Mouse (Mus musculus): ENCODE measurements around the gene Fam166a.
A peak's percentile ranks its signal among the peaks of the same experiment; 100 is the strongest.

Gene Fam166a

GRCm38 (mm10) chr2:25218445-25218844 lies at the start of gene Fam166a:
Gene Fam166a, plus strand, starts transcription at chr2:25218745.
- no peak for DNase-seq (ENCODE audit: low read depth, low spot score)

DNA sequence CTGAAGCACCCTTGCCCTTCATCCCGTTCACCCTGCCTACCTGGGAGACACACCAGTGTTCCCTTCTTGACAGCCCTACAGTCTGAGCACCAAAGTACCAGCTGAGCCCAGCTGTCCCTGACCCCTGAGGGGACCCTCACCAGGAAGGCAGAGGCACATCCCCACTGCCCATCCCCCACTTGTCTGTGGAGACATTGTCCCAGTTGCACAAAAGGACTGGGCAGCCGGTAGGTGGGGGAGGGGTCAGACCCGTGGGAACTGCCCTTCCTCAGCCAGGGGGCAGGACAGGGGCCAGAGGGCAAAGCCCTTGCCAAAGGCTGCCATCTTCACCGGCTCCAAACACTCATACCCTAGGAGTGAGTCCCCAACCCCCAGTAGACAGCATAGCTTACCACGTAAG lies 48.8 kb upstream of the Fam166a start:
- DNase-seq (ENCODE audit: low read depth, low spot score) = no peak

- no peak for DNase-seq (ENCODE audit: low read depth, low spot score)
Observed at GRCm38 (mm10) chr2:25170326-25171100, 48.0 kb upstream of the Fam166a start.

- DNase-seq (ENCODE audit: low read depth, low spot score) = no peak
Observed at GRCm38 (mm10) chr2:25171101-25171768, 47.3 kb upstream of the Fam166a start.

DNA sequence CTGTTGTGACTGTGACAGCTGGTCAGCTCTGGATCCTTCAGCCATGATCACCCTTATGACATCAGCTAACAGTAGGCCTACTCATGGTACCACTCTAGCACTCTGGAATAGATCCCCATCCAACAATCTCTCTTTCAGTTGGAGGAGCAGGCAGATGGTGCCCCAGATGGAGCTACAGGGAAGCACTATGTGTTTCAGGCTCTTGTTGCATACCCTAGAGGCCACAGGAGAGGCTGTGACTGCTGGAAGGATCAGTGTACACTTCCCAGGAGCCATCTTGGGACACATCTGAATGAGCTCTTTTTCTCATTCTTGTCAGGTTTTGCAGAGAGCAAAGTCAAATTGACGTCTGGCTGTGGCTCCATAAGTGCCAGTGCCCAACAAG lies 46.8 kb upstream of the Fam166a start:
- DNase-seq (ENCODE audit: low read depth, low spot score) = no peak

DNA sequence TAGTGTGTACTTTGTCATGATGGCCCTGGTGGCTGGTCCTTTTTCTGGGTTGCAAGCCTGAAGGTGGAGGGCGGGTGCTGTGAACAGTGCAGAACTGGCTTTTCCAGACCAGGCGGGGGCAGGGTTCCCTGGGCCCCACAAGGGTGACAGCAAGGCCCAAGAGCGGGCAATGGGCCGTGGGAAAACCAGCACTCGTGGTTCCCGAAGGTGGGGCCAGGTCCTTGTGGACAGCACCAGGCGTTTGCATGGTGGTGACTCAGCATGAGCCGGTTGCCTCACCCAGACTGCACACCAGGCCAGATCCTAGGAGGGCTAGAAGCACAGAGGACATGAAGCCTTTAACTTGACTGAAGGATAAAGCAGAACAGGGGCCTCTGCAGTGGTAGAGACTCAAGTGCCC lies 45.9 kb upstream of the Fam166a start:
- no peak for DNase-seq (ENCODE audit: low read depth, low spot score)

DNA sequence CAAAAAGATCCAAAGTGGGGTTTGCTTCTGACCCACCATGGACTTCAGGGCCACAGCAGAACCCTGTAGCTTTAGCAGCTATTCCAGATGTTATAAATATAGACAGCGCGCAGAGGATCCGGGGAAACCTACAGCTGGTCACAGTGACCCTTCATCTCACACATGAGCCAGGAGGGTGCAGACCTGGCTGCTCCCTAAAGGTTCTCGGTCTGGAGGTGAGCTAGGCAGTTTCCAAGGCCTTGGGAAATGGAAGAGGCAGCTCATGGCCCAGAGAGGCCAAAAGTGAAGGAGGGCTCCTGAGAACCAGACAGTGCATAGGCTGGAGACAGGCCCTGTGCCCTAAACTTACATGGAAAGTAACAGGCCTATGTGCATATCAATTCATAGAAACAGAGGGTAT lies 44.7 kb upstream of the Fam166a start:
- DNase-seq (ENCODE audit: low read depth, low spot score) = no peak

- DNase-seq (ENCODE audit: low read depth, low spot score) = no peak
Observed at GRCm38 (mm10) chr2:25174866-25175689, 43.5 kb upstream of the Fam166a start.

DNA sequence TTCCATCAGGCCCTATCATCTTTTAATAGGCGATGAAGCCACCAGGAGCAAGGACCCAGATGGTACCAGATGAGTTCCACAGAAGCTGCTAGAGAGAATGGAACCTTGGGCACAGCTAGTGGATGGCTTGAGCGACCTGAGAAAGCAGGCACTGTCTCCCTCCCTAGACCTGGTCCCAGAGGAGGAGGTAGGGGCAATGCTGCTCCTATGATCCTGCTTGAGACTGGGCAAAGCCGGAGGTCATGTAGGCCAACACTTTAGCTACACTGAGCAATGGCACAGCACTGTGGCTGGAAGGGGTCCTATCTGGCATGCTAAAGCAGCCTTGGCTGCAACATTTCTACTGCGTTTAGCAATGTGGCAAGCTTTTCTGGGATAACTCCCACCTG lies 42.9 kb upstream of the Fam166a start:
- DNase-seq (ENCODE audit: low read depth, low spot score) = no peak

- DNase-seq (ENCODE audit: low read depth, low spot score) = no peak
Observed at GRCm38 (mm10) chr2:25176573-25176972, 42.0 kb upstream of the Fam166a start.

DNA sequence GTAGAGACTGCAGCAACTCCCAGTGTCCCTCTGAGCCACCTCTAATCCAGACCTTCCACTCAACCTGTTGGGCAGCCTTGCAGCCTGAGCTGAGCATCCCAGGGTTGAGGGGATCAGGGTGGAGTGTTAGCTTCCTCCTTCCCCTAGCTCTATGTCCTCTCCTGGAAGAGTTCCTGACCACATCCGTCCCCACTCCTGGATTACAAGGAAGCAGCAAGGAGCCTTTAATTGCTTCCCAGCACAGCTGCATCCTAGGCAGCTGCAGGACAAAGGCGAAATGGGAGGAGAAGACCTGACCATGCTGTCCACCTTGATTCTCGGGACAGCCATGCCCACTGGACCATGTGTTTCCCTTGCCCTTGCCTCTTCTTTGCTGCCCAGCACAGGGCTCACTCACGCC lies 41.5 kb upstream of the Fam166a start:
- DNase-seq (ENCODE audit: low read depth, low spot score) = no peak

DNA sequence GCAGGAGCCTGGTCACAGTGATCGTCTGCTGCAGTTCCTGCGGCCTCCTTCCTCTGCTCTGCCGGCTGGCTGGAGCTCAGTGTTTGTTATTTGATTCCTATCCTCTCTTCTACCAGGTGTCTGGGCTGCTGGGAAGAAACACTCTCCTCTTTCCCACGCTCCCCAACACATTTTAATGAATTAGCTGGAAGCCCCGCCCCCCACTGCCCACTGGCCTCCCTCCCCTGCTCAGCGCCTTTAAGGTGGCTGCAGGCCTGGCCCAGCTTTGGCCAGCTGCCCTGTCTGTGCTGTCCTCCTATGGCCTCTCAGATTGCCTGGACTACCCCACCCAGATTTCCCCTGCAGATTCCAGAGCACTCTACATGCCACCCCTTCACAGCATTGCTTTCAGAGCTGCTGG lies 40.9 kb upstream of the Fam166a start:
- no peak for DNase-seq (ENCODE audit: low read depth, low spot score)

DNA sequence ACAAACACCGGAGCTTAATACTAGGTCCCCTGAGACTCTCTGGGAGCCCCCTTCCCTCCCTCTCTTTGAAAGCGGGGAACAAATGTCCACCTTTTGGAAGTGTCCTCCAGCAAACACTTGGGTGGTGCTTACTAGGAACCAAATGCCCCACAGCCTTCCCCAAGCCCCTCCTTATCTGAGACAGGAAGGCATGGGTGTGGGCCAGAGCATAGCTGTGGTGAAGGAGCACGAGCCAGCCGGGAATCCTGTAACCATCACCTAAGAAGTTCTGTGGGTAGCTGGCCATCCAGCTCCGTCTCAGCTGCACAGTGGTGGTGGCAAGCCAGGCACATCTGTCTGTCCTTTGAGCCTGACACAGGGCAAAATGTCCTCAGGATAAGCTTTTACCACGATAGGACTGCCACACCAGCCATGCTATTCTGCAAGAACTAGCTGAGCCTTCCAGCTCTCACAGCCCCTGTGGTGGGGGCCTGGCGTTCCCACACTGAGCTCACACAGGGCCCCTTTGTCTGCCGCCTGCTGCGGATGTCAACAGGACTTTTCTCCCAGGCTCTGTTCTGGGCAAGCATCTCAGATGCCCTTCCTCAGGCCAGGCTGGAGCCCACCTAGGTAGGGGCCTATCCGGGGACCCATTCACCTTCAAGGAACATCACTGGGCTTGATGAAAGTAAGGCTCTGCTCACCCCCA lies 40.1 kb upstream of the Fam166a start:
- DNase-seq (ENCODE audit: low read depth, low spot score) = no peak

DNA sequence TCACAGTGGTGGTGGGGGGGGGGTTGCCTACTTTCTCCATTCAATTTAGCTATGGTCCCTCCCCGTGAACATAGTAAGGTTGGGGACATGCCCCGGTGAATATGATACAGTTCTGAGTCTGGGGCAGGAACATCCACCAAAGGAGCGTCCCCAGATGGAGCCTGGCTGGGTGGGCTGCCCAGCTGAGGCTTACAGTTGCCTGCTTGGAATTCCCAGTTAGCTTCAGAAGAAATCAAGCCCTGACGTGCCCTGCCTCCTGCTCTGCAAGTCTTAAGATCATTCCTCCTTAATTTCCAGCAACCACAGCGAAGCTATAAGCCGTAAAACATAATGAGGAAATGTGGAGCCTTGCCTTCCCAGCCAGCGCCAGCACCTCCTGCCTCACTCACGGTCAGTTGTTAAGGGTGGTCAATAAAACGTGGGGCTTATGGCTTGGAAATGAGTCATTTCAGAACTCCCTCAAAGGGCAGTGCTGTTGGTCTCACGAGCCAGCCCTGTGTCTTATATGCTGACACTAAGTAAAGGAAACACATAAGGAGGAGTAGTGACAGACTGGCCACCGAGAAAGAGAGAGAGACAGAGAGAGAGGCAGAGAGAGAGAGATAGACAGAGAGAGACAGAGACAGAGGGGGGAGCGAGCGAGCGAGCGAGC lies 38.9 kb upstream of the Fam166a start:
- DNase-seq (ENCODE audit: low read depth, low spot score) = no peak

DNA sequence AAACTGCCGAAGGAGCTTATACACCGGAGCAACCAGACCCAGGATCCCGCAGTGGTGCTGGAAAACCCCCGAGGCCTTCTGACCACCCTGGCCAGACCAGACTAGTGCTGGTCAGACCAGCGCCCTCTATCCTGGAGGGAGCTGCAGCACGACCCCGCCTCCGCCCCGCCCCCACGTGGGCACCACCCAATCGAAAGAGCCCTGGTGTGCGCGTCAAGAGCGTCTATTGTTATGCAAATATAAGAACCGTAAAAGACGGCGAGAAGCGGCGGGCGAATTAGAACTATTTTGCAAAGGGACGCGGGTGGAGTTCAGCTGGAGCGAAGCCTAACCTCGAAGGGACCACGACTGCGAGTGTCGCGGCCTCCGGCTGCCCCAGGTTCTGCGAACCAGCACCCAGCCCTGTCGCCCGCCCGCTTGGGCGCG lies 38.1 kb upstream of the Fam166a start, which contains the start of gene Nrarp:
Gene Nrarp (plus strand): TSS at position 281 of the 426 bp plus-strand sequence.
- DNase-seq (ENCODE audit: low read depth, low spot score) = no peak

GRCm38 (mm10) chr2:25180973-25181890 lies 37.3 kb upstream of the Fam166a start:
- DNase-seq (ENCODE audit: low read depth, low spot score) = peak; percentile 42

- no peak for DNase-seq (ENCODE audit: low read depth, low spot score)
Observed at GRCm38 (mm10) chr2:25181891-25182397, 36.6 kb upstream of the Fam166a start.

- no peak for DNase-seq (ENCODE audit: low read depth, low spot score)
Observed at GRCm38 (mm10) chr2:25182664-25183063, 35.9 kb upstream of the Fam166a start.

GRCm38 (mm10) chr2:25183336-25183735 lies 35.2 kb upstream of the Fam166a start:
- no peak for DNase-seq (ENCODE audit: low read depth, low spot score)

DNA sequence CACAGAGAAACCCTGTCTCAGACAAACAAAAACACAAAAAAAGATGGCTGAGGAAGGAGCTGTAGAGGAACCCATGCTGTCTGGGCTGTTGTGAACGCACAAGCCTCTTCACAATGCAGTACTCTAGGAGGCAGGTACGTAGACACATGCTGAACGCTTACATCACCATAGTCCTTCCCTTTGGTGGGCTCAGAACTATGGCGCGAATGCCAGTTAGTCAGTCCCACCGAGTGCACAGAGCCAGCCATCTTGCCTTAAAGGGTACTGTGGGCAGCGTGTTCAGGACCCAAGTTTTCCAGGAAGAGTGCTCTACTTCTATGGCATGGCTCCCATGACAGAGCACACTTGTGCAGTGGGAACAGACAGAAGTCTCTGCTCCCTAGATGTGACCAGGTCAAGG lies 34.0 kb upstream of the Fam166a start:
- DNase-seq (ENCODE audit: low read depth, low spot score) = no peak
